Mouse (Mus musculus) cerebellum, adult 2 months (tissue): ENCODE data around the gene Cfd.

Source experiments
- CTCF ChIP-seq: fragments of 200-500 bp; IDR thresholded peaks from 2 replicates; pipeline ENCODE4 v1.5.1; 2011; ENCODE audit warnings: low read depth, mild to moderate bottlenecking, control low read depth, low read length, moderate library complexity, borderline replicate concordance; ENCODE audit not compliant: insufficient read depth
- POLR2A ChIP-seq: fragments of 200-500 bp; IDR thresholded peaks from 2 replicates; pipeline ENCODE4 v1.6.1; 2011; ENCODE audit warnings: low read length, control low read depth, borderline replicate concordance; ENCODE audit not compliant: insufficient read depth

GRCm38 (mm10) chr10:79873313-79873712, 17.3 kb upstream of the Cfd start:
- no peak for TF ChIP-seq POLR2A
- no peak for TF ChIP-seq CTCF
